Mouse (Mus musculus) urinary bladder, postnatal 4 days (tissue): ENCODE measurements at regions not wholly inside any gene's neighbourhood (a gene's known extent, or its start where the extent isn't known, plus 50 kb on each side); places are given as distances from the start of the nearest gene placed in this dataset.

Experiments used
- DNase-seq, 2 experiments: peaks; one replicate each; pipeline ENCODE4 v3.0.0; 2021 to 2022; ENCODE audit warnings: low spot score in 2 of 2

GRCm38 (mm10) chr16:85743022-85743421 lies 59.9 kb downstream of the Adamts1 start:
- DNase-seq = no peak

GRCm38 (mm10) chr16:85738606-85739195 lies 64.2 kb downstream of the Adamts1 start:
- DNase-seq = no peak

- DNase-seq = no peak
Observed at GRCm38 (mm10) chr16:85728026-85728425, 74.9 kb downstream of the Adamts1 start.

- DNase-seq = no peak
Observed at GRCm38 (mm10) chr16:85721968-85722367, 80.9 kb downstream of the Adamts1 start.

GRCm38 (mm10) chr16:85712291-85712690 lies 90.6 kb downstream of the Adamts1 start:
- no peak for DNase-seq

GRCm38 (mm10) chr16:85704254-85705020 lies 98.5 kb downstream of the Adamts1 start:
- no peak for DNase-seq

GRCm38 (mm10) chr16:85702889-85703480 lies 99.9 kb downstream of the Adamts1 start:
- no peak for DNase-seq

GRCm38 (mm10) chr16:85699329-85699728 lies 103.6 kb downstream of the Adamts1 start:
- no peak for DNase-seq

GRCm38 (mm10) chr16:85682721-85683120 lies 120.2 kb downstream of the Adamts1 start:
- no peak for DNase-seq

GRCm38 (mm10) chr16:85680351-85680750 lies 122.6 kb downstream of the Adamts1 start:
- peak in 1 of 2 experiments; percentile 27 for DNase-seq

GRCm38 (mm10) chr16:85678781-85679180 lies 124.1 kb downstream of the Adamts1 start:
- DNase-seq = no peak

GRCm38 (mm10) chr16:85678228-85678627 lies 124.7 kb downstream of the Adamts1 start:
- DNase-seq = no peak

- DNase-seq = no peak
Observed at GRCm38 (mm10) chr16:85677027-85677426, 123.8 kb upstream of the Cyyr1 start.

GRCm38 (mm10) chr16:85668767-85669166 lies 115.6 kb upstream of the Cyyr1 start:
- no peak for DNase-seq

GRCm38 (mm10) chr16:85667790-85668189 lies 114.6 kb upstream of the Cyyr1 start:
- DNase-seq = no peak

- no peak for DNase-seq
Observed at GRCm38 (mm10) chr16:85649516-85649915, 96.3 kb upstream of the Cyyr1 start.

GRCm38 (mm10) chr16:85640992-85641391 lies 87.8 kb upstream of the Cyyr1 start:
- no peak for DNase-seq

- no peak for DNase-seq
Observed at GRCm38 (mm10) chr16:85637079-85637478, 83.9 kb upstream of the Cyyr1 start.

GRCm38 (mm10) chr16:85629738-85630137 lies 76.5 kb upstream of the Cyyr1 start:
- no peak for DNase-seq

GRCm38 (mm10) chr16:85624505-85624904 lies 71.3 kb upstream of the Cyyr1 start:
- no peak for DNase-seq

GRCm38 (mm10) chr16:85604089-85604488 lies 50.9 kb upstream of the Cyyr1 start:
- no peak for DNase-seq
